25 mouse cellular contexts compared by ENCODE assay signal in the genomic region with DNA sequence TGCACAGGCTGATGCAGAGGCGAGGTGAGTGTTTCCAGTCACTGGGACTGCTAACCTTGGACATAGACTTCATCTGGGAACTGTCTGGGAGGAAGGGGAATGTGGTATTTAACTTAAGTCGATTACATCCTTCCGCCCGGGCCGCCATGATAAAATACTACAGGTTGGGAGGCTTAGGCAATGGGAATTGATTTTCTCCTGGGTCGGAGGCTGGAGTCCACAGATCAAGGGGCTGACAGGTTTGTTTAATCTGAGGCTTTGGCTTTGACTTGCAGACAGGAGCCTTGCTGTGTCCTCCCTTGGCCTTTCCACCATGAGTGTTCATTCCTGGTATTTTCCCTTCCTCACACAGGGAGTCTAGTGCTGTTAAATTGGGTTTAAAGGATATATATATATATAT.
"Had no signal": no experiment of that assay in that cellular context is flagged by ENCODE, and none has a peak within 500 bp of the region (broad histone marks: within the 10 kb centered on the region; RNA-seq: fewer than 3 reads in every experiment).

No protein-coding gene starts in this region.

- H3K4me3 ChIP-seq: gastrocnemius, adult 2 months; heart, adult 2 months; heart, embryonic 13.5 days; heart, embryonic 15.5 days; hindbrain, embryonic 10.5 days; hindbrain, embryonic 12.5 days; intestine, embryonic 15.5 days; layer of hippocampus, adult 2 months; left cerebral cortex, adult 2 months; limb, embryonic 10.5 days; limb, embryonic 12.5 days; liver, embryonic 13.5 days had no signal

- H3K4me2 ChIP-seq: heart, embryonic 11.5 days; heart, embryonic 13.5 days; heart, embryonic 15.5 days; hindbrain, embryonic 12.5 days; hindbrain, embryonic 14.5 days; intestine, embryonic 15.5 days; limb, embryonic 12.5 days; liver, embryonic 13.5 days had no signal

- DNase-seq: gastrocnemius, adult 2 months; gastrocnemius, postnatal 10 days; gastrocnemius, postnatal 25 days; heart, adult 2 months; heart, postnatal 4 days; kidney, adult 18-20 months; kidney, adult 8-10 months; kidney, postnatal 10 days; kidney, postnatal 25 days; kidney, postnatal 4 days; liver, embryonic 13.5 days had no signal

- H3K27me3 ChIP-seq: intestine, embryonic 15.5 days had no signal

- H3K27ac ChIP-seq: gastrocnemius, adult 2 months; heart, adult 2 months; heart, embryonic 13.5 days; heart, embryonic 15.5 days; hindbrain, embryonic 10.5 days; hindbrain, embryonic 12.5 days; hindbrain, embryonic 14.5 days; intestine, embryonic 15.5 days; layer of hippocampus, adult 2 months; left cerebral cortex, adult 2 months; limb, embryonic 10.5 days; limb, embryonic 12.5 days; liver, embryonic 13.5 days had no signal

- H3K36me3 ChIP-seq: heart, embryonic 13.5 days; heart, embryonic 15.5 days; hindbrain, embryonic 10.5 days; hindbrain, embryonic 12.5 days; intestine, embryonic 15.5 days; limb, embryonic 10.5 days; limb, embryonic 12.5 days; liver, embryonic 13.5 days had no signal

- H3K9ac ChIP-seq: heart, embryonic 13.5 days; heart, embryonic 15.5 days; hindbrain, embryonic 12.5 days; hindbrain, embryonic 14.5 days; intestine, embryonic 15.5 days; limb, embryonic 12.5 days; liver, embryonic 13.5 days had no signal

- H3K9me3 ChIP-seq: heart, embryonic 13.5 days; heart, embryonic 15.5 days; hindbrain, embryonic 10.5 days; hindbrain, embryonic 12.5 days; intestine, embryonic 15.5 days; limb, embryonic 10.5 days; limb, embryonic 12.5 days; liver, embryonic 13.5 days had no signal

- ATAC-seq: hindbrain, embryonic 16.5 days; inflammation-experienced regulatory T-cells, adult 6 months; intestine, embryonic 15.5 days; intestine, postnatal 0 days had no signal
